ENCODE assay signal across 12 mouse cellular contexts in the genomic region with DNA sequence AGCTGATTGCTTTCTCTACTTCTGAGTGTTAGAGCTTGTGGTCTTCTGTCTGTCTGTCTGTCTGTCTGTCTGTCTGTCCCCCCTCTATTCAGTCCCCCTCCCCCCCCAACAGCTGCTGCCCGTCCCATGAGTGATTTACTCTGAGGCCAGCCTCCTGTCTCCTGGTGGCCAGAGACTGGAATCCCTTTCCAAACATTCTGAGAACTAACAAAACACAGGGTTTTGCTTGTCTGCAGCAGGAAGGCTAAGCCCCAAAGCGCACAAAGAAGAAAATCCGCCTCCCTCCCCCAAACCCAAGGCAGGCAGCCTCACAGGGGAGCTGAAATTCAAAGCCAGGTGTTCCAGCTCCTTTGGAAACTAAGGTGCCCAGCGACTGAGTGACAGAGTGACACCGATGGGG. TPM values are rescaled to one million over a fixed set of nuclear protein-coding genes. Genes with fewer than 3 reads are reported as not detected.
DNase-seq lines count a peak whose midpoint lies in the region; ATAC-seq and TF ChIP-seq lines count a peak whose summit lies in the region.
"Had no signal": no experiment of that assay in that cellular context is flagged by ENCODE, and none has a peak within 500 bp of the region (broad histone marks: within the 10 kb centered on the region; RNA-seq: fewer than 3 reads in every experiment).

No protein-coding gene starts in this region.

- H3K4me1 ChIP-seq in lung, embryonic 14.5 days (ENCODE audit: insufficient read depth) = peaks cover 40% of the 10 kb centered on the region
- peaks cover 60% of the 10 kb centered on the region for H3K4me1 ChIP-seq in embryonic facial prominence, embryonic 12.5 days
- H3K4me1 ChIP-seq in intestine, embryonic 14.5 days (replicated peaks; ENCODE audit: control insufficient read depth, insufficient read depth, low read length) = peaks cover 53% of the 10 kb centered on the region
- peaks cover 64% of the 10 kb centered on the region for H3K4me1 ChIP-seq in midbrain, embryonic 16.5 days (ENCODE audit: control insufficient read depth, insufficient read depth, low read length)

- 0 out of 2 replicates have a peak overlapping the region, but pooled peaks have one; percentile 18 for H3K4me2 ChIP-seq in lung, embryonic 14.5 days
- H3K4me2 ChIP-seq in embryonic facial prominence, embryonic 12.5 days (replicated peaks) = peak overlapping the region; percentile 12; the same call in 1 of the 2 replicates
- peak overlapping the region; percentile 8; the same call in 1 of the 2 replicates for H3K4me2 ChIP-seq in intestine, embryonic 14.5 days (ENCODE audit: low read length)
- no peak overlapping the region for H3K4me2 ChIP-seq in midbrain, embryonic 16.5 days (ENCODE audit: low read length)
- H3K4me2 ChIP-seq: embryonic facial prominence, embryonic 13.5 days; heart, embryonic 13.5 days; liver, embryonic 15.5 days had no signal

- no peak for ATAC-seq in lung, embryonic 14.5 days (ENCODE audit: insufficient read depth)
- ATAC-seq in embryonic facial prominence, embryonic 12.5 days (ENCODE audit: insufficient number of reproducible peaks, insufficient read depth, low FRiP score, low TSS enrichment) = no peak
- ATAC-seq in intestine, embryonic 14.5 days (replicated peaks; ENCODE audit: low FRiP score, low TSS enrichment, low read depth) = no peak
- ATAC-seq in midbrain, embryonic 16.5 days = no peak

- DNase-seq in lung, embryonic 14.5 days = no peak
- DNase-seq in lung, adult 18-20 months = no peak
- DNase-seq in intestine, embryonic 14.5 days (ENCODE audit: low spot score) = no peak
- DNase-seq in left cerebral cortex, adult 11 months (ENCODE audit: low spot score) = no peak
- DNase-seq in right cerebral cortex, postnatal 25 days = no peak
- DNase-seq: cerebellum, adult 9-10 months had no signal

- WGBS in lung, embryonic 14.5 days = 9% methylated on average over 5 of the region's 5 CpGs
- WGBS in embryonic facial prominence, embryonic 12.5 days = 6% methylated on average over 5 of the region's 5 CpGs
- WGBS in intestine, embryonic 14.5 days = 5% methylated on average over 5 of the region's 5 CpGs
- 3% methylated on average over 5 of the region's 5 CpGs for WGBS in midbrain, embryonic 16.5 days

- no peaks in the 10 kb centered on the region for H3K36me3 ChIP-seq in lung, embryonic 14.5 days (ENCODE audit: insufficient read depth)
- no peaks in the 10 kb centered on the region for H3K36me3 ChIP-seq in embryonic facial prominence, embryonic 12.5 days
- H3K36me3 ChIP-seq in intestine, embryonic 14.5 days (ENCODE audit: control insufficient read depth, insufficient read depth, low read length) = no peaks in the 10 kb centered on the region
- no peaks in the 10 kb centered on the region for H3K36me3 ChIP-seq in midbrain, embryonic 16.5 days (ENCODE audit: control insufficient read depth, insufficient read depth, low read length)
- H3K36me3 ChIP-seq: embryonic facial prominence, embryonic 13.5 days; heart, embryonic 13.5 days; liver, embryonic 15.5 days had no signal

- no peak overlapping the region for H3K4me3 ChIP-seq in lung, embryonic 14.5 days (ENCODE audit: low read depth, low read length)
- no peak overlapping the region for H3K4me3 ChIP-seq in embryonic facial prominence, embryonic 12.5 days
- no peak overlapping the region for H3K4me3 ChIP-seq in intestine, embryonic 14.5 days (ENCODE audit: low read depth, low read length)
- no peak overlapping the region for H3K4me3 ChIP-seq in midbrain, embryonic 16.5 days (ENCODE audit: low read depth, low read length)
- H3K4me3 ChIP-seq: embryonic facial prominence, embryonic 13.5 days; heart, embryonic 13.5 days; layer of hippocampus, adult 2 months; liver, embryonic 15.5 days had no signal

- no peak; the same call in 1 of the 2 replicates for TF ChIP-seq CTCF in lung, embryonic 14.5 days (IDR thresholded peaks at IDR 0.05; ENCODE audit: low read depth)

- H3K27ac ChIP-seq in lung, embryonic 14.5 days (ENCODE audit: low read depth) = peak overlapping the region; percentile 72
- peak overlapping the region; percentile 69 for H3K27ac ChIP-seq in embryonic facial prominence, embryonic 12.5 days
- H3K27ac ChIP-seq in intestine, embryonic 14.5 days (ENCODE audit: low read depth) = peak overlapping the region; percentile 40; the same call in 1 of the 2 replicates
- H3K27ac ChIP-seq in midbrain, embryonic 16.5 days (ENCODE audit: low read length) = no peak overlapping the region
- H3K27ac ChIP-seq: embryonic facial prominence, embryonic 13.5 days; heart, embryonic 13.5 days; layer of hippocampus, adult 2 months; liver, embryonic 15.5 days had no signal

- H3K9ac ChIP-seq in lung, embryonic 14.5 days = no peak overlapping the region
- H3K9ac ChIP-seq in embryonic facial prominence, embryonic 12.5 days = peak overlapping the region; percentile 7; the same call in 1 of the 2 replicates
- no peak overlapping the region for H3K9ac ChIP-seq in intestine, embryonic 14.5 days (ENCODE audit: low read length)
- H3K9ac ChIP-seq in midbrain, embryonic 16.5 days (ENCODE audit: low read depth, low read length) = peak overlapping the region; percentile 32; the same call in 1 of the 2 replicates
- H3K9ac ChIP-seq: embryonic facial prominence, embryonic 13.5 days; heart, embryonic 13.5 days; liver, embryonic 15.5 days had no signal

- no peaks in the 10 kb centered on the region for H3K9me3 ChIP-seq in lung, embryonic 14.5 days (ENCODE audit: low read depth, low read length)
- H3K9me3 ChIP-seq in embryonic facial prominence, embryonic 12.5 days = no peaks in the 10 kb centered on the region
- H3K9me3 ChIP-seq in intestine, embryonic 14.5 days (ENCODE audit: control insufficient read depth, low read length) = no peaks in the 10 kb centered on the region
- H3K9me3 ChIP-seq in midbrain, embryonic 16.5 days (replicated peaks; ENCODE audit: control insufficient read depth, low read length, poor library complexity, severe bottlenecking) = no peaks in the 10 kb centered on the region
- H3K9me3 ChIP-seq: embryonic facial prominence, embryonic 13.5 days; heart, embryonic 13.5 days; liver, embryonic 15.5 days had no signal

- no peaks in the 10 kb centered on the region for H3K27me3 ChIP-seq in lung, embryonic 14.5 days (ENCODE audit: insufficient read depth, low read length)
- no peaks in the 10 kb centered on the region for H3K27me3 ChIP-seq in embryonic facial prominence, embryonic 12.5 days
- H3K27me3 ChIP-seq in intestine, embryonic 14.5 days (replicated peaks; ENCODE audit: control insufficient read depth, insufficient read depth, low read length) = no peaks in the 10 kb centered on the region
- H3K27me3 ChIP-seq in midbrain, embryonic 16.5 days (ENCODE audit: control insufficient read depth, insufficient read depth, low read depth, low read length) = no peaks in the 10 kb centered on the region
- H3K27me3 ChIP-seq: embryonic facial prominence, embryonic 13.5 days; liver, embryonic 15.5 days had no signal

RNA-seq across cellular contexts. Expression of gene Fam222a, which starts 17.9 kb away (rescaled TPM):
- polyA plus RNA-seq in lung, embryonic 14.5 days (2014; fragmentation: Nextera tagmentation; extraction: Ambion mirVana) = 2.3 and 2.5 TPM in 2 replicates
- 2.9 and 3.4 TPM in 2 replicates for polyA plus RNA-seq in embryonic facial prominence, embryonic 12.5 days (2016; fragmentation: Nextera tagmentation; extraction: Ambion mirVana)
- polyA plus RNA-seq in intestine, embryonic 14.5 days (2014; fragmentation: Nextera tagmentation; extraction: Ambion mirVana) = 4.9 and 7.1 TPM in 2 replicates
- 5.3 and 6.0 TPM in 2 replicates for polyA plus RNA-seq in midbrain, embryonic 16.5 days (2015; fragmentation: Nextera tagmentation; extraction: Ambion mirVana)

Comparison
In these comparisons a context has a peak if more than half of its experiments do, and no peak if none do; other contexts are left out.
1. H3K9ac ChIP-seq: peak in embryonic facial prominence, embryonic 12.5 days (single experiment) and midbrain, embryonic 16.5 days (single experiment); none in lung, embryonic 14.5 days (single experiment) and intestine, embryonic 14.5 days (single experiment).